Mouse (Mus musculus) embryonic fibroblast, embryonic 13.5 days (primary cell): ENCODE results near the gene Astn2.

Source experiments
- CTCF ChIP-seq: IDR thresholded peaks from 2 replicates; pipeline ENCODE4 v1.5.1; 2011; ENCODE audit warnings: mild to moderate bottlenecking, control low read depth, low read length, moderate library complexity, borderline replicate concordance; ENCODE audit not compliant: insufficient read depth
- POLR2A ChIP-seq: IDR thresholded peaks from 2 replicates; pipeline ENCODE4 v1.6.1; 2011; ENCODE audit warnings: low read depth, mild to moderate bottlenecking, control low read depth, low read length, moderate library complexity

- TF ChIP-seq CTCF (no peak), POLR2A (no peak)
Measured at GRCm38 (mm10) chr4:66276096-66276495, 128.3 kb downstream of the Astn2 start.
